Mouse (Mus musculus) hematopoietic stem cell, adult 5-6 weeks (primary cell): ENCODE data around the gene Ssr3. TPM values are rescaled to one million over a fixed set of nuclear protein-coding genes. Genes with fewer than 3 reads are reported as not detected.

Experiments
- ATAC-seq, 2 experiments: fragments of 125-278 bp in 1 of 2; replicated peaks in 1 of 2; 2 replicates each; pipeline ENCODE4 v1.8.0; 2016 to 2017; ENCODE audit warnings: inconsistent platforms in 2 of 2, mild to moderate bottlenecking in 2 of 2, moderate number of reproducible peaks in 2 of 2, low read depth in 1 of 2, moderate TSS enrichment in 1 of 2; ENCODE audit not compliant: low FRiP score in 2 of 2, poor library complexity in 2 of 2, severe bottlenecking in 2 of 2, insufficient read depth in 1 of 2, low TSS enrichment in 1 of 2
- total RNA-seq: library from RNA; stranded (forward); fragments of 172-1452, 232-1000 nt; gene quantifications from 2 replicates; pipeline ENCODE4 v1.2.3, GENCODE M21; 2017

Gene Ssr3
- total RNA-seq, 1 experiment from 2014 or later: 247 TPM

DNA sequence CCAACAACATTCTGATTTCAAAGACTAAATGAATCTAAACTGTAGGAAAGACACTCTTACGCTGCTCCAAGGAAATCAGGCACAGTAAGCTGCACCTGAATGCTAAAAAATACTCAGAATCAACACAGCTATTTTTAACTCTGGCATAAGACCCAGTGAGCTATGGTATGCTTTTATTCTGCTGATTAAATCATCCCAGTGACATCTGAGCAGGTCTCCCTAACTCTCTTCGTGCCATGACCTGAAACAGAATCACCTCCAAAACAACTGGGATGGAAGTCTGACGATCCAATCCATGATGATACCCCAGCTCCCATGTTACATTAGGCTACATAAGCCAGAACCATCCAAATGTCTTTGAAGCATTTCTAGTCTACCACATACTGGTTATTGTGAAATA lies 8.0 kb downstream of the Ssr3 start:
- no peak for ATAC-seq

DNA sequence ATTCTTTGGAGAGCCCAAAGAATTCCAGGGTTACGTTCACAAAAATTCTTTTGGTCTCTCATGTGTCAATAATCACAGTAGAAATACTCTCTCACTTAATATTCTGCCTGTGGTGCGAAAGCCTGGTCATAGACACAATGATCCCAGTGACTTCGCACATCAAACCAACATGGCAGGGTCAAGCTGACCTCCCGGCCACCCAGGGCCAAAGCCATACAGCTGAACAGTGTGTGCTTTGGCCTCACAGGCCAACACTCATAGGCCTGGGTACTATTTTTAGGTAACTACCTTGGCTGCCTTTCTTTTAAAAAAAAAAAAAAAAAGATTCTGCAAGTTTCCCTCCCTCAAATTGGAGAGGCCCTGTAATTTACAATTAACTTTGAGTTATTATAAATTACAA lies 11.3 kb downstream of the Ssr3 start:
- no peak for ATAC-seq

- peak; percentile 64 to 65; a peak in 3 of 4 replicates for ATAC-seq
Measured at GRCm38 (mm10) chr3:65379884-65380539, 12.4 kb downstream of the Ssr3 start.

GRCm38 (mm10) chr3:65378724-65379123 lies 13.7 kb downstream of the Ssr3 start:
- no peak; a peak in 1 of 4 replicates for ATAC-seq

- ATAC-seq: no peak
Measured at GRCm38 (mm10) chr3:65374729-65375128, 17.7 kb downstream of the Ssr3 start.

- no peak for ATAC-seq
Measured at GRCm38 (mm10) chr3:65373594-65374182, 18.7 kb downstream of the Ssr3 start.

GRCm38 (mm10) chr3:65372552-65372951 lies 19.9 kb downstream of the Ssr3 start:
- no peak for ATAC-seq

GRCm38 (mm10) chr3:65367944-65368343 lies 24.5 kb downstream of the Ssr3 start:
- no peak for ATAC-seq

DNA sequence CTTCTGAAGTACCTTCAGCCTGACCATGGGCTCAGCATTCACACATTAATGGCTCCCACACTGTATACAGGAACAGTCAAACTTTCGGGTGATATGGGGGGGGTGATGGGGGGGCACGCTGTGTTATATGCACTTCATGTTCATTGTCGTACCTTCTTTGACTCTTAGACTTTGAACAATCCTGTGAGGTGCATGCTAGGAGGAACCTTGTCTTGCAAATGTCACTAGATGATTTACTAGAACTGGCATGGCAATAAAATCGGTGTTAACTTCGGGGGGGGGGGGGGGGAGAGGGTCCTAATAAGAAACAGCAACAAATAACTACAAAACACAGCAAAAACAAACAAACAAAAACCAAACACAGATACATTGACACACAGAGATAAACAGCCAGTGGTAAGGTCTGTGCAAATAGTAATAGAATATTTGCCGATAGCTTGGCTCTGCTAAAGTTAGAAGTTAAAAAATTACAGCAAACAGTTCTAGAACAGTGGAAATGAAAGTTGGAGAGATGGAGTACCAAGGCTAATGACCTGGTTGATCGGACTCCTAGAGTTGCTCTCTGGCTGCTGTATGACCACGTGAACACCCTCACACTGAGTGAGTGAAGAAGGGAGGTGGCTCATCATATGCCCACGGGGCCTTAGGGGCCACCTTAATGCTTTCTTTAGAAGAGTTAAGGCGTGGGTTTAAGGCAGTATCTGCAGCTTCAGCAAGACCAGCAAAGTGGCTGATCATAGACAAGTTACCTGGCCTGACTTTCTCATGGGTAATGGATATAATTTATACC lies 26.3 kb downstream of the Ssr3 start:
- ATAC-seq: no peak

- no peak; a peak in 1 of 4 replicates for ATAC-seq
Measured at GRCm38 (mm10) chr3:65365184-65365583, 27.2 kb downstream of the Ssr3 start.

- no peak for ATAC-seq
Measured at GRCm38 (mm10) chr3:65363438-65363837, 29.0 kb downstream of the Ssr3 start.

GRCm38 (mm10) chr3:65360163-65360969 lies 32.1 kb downstream of the Ssr3 start:
- ATAC-seq: 0 out of 4 replicates have a peak, but pooled peaks of 1 of the 2 experiments have one; percentile 4

DNA sequence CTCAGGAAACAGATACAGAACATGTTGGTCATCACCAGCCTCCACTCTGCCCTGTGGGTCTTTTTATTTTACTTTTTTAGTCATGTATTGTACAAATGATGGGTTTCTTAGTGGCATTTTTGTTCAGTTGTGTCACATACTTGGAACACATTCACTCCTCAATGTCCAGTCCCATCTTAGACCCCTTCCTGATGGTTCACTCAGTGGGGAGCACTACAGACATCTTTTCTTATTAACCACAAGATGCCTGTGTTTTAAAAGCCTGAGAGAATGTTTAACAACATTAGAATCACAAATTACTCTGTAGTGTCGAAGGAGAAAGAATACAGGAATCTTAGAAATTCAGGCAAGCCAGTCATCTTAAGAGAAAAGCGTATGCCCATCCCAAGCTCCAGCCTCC lies 33.6 kb downstream of the Ssr3 start:
- ATAC-seq: no peak

DNA sequence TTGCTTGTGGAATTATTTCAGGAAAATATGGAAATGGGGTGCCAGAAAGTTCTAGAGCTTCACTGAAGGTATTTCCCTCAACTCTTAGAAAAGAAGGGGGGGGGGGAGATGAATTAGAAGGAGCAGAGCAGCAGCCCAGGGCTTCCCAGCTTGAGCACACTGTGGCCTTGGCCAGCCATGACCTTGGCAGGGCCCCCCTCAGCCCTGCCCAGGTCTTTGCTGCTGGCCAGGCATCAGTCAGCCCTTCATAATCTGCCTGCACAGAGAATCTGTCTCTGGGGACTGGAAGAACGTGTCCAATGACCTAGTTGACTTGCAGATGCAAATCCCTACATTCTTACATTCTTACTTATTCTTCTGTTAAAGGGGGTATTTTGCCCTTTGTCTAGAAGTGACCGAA lies 34.1 kb downstream of the Ssr3 start:
- ATAC-seq: no peak

DNA sequence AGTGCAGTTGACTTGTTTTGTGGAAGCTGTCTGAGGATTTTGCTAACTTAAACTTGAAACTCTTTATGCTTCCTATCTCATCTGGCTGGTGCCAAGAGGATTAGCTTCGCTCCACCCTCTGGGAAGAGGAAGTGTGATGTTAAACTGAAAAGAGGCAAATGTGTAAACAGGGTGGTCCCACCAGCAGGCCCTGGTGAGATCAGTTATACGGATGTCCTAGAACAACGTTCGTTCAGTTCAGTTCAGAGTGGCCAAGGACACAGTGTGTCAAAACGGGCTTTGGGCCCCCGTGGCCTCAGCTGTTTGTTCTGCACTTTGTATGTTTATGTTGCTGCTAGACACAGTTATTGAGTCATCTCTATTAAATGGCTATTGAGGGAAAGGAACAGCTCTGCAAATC lies 36.9 kb downstream of the Ssr3 start:
- ATAC-seq: no peak

DNA sequence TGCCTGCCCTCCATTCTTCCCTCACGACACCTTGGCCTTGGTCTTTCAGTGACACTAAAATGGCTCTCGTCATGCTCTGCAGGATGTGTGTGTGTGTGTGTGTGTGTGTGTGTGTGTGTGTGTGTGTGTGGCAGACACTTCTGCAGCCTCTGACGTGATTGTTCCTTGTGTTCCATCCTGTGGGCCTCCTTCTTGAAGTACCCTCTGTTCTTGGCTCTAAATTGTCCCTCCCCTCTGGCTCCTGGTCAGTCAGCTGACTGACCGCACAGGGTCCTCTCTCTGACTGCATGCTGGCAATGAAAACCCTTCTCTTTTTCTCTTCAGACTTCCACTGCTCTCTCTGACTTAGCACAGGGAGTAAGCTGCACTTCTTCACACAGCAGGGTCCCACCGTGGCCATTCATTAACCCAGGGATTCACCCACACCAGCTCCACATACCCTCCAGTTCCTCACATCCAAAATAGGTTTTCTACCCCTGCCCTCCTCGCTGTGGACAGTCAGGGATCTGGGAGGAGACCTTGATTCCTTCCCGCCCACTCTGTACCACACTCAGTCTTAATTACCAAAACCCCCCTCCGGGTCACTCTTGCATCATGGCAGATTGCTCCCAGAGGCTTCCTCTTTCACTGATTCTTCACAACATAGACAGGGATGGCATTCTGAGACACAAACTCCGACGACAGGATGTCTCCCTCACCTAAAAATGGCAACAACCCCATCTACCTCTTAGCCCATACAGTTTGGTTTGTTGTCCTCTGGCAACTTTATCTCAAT lies 39.0 kb downstream of the Ssr3 start:
- ATAC-seq: no peak
